Mouse (Mus musculus) skeletal muscle tissue, postnatal 0 days (tissue): ENCODE measurements around the gene Sgms2. TPM values are rescaled to one million over a fixed set of nuclear protein-coding genes. Genes with fewer than 3 reads are reported as not detected.

Experiments used
- polyA plus RNA-seq: library from polyadenylated mRNA; unstranded; fragments of >200 nt; fragmentation: Nextera tagmentation; extraction: Ambion mirVana; gene quantifications from 2 replicates; pipeline ENCODE4 v1.2.1, GENCODE M21; 2015

Gene Sgms2
- 1.4 and 4.0 TPM in 2 replicates for polyA plus RNA-seq

DNA sequence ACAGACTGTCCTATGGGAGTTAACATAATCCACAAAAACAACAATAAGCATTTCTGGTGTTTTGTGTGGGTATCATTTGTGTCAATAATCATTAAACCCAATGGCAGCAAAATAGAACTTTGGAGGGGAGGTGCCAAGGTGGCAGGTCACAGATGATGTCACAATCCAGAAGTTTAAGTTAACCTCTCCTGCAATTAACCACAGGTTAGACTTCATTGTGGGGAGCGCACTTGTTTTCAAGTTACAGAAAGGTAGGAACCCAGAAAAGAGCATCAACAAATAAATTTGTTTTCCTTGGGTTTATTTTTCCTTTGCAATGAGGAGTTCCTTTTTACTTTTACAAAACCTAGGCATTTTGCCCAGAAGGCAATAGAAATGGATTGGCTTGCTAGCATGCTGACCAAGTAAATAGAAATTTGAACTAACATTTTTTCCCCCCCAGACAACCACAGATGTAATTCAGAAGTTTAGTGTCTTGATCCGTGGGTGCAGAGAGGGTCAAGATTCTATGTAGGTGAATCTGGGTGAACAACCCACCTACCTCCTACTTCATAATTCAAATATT, at the start of gene Sgms2:
TSS of gene Sgms2 (minus strand) at position 51 of the 565 bp plus-strand sequence.

DNA sequence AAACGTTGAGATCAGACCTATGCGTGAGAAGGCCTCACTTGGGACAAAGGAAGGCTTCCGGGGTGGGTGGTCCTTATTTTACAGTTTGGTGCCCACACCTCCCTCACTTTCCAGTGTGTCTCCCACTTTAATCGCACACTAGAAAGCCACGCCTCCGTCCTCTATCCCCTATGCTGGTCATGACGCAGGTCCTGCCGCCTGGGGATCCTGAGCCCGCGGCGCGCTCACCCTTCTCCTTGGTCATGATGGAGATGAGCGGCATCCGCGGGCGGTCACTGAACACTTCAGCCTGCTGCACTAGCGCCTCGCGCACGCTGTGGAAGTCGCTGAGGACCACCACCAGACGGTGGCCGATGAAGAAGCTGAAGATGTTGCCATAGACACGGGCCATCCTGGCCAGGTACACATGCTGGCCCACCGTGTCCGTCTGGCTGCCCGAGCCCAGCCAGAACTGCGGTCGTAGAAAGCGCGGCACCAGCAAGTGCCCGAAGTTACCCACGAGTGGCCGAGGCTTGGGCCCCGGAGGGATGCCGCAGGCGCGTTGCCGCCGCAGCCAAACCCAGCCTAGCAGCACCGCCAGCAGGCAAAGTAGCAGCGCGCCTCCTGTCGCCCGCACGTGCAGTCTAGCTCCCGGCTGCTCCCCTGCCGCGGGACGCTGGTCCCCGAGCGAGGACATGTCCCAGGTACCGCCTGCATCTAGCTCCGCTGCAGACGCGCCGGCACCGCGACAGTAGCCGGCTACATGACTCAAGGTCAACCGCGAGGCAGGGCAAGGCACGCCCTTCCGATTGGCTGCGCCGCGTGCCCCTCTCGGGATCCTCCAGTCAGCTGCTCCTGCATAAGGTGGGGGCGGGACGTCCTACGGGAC, 188.5 kb downstream of the Sgms2 start, which contains the start of gene Cyp2u1:
TSS of gene Cyp2u1 (minus strand) at position 776 of the 868 bp plus-strand sequence.

DNA sequence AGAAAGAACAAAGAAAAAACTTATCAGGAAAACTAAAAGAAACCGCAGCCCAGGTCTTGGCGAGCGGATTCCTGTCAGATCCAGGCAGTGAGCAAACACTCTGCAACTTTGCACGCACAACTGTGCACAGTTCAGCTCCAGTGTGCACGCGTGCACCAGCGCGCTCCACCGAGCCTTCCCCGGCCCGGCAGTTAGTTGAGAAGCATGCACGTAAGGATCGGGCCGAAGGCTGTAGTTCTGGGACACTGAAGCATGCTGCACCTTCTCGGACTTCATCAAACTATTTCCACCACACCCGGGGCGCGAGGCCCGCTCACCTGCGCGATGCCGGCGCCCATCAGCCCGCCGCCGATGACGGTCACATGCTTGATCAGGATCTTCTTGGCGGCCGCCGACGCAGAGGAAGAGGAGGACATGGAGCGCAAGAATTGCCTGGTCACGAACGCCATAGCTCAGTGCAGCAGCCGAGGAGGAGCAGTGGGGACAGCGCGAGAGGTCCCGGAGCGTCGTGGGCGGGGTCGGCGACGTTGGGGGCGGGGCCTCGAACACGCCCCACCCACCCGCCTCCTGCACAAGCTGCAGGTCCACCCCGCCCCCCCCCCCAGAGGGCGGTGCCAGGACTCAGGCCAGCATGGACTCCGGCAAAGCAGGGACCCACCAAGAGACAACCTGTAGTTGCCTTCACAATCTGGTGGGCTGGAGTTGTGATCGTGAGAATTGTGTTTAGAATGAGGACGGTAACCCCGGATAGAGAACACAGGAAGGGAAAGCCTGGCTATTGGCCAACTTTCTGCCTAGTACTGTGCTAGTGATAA, 219.4 kb downstream of the Sgms2 start, which contains the start of gene Hadh:
TSS of gene Hadh (minus strand) at position 543 of the 815 bp plus-strand sequence.

Other genes starting within 250 kb of the Sgms2 start
- 205 and 209 TPM in 2 replicates for gene Hadh, start 219.3 kb downstream of the Sgms2 start, polyA plus RNA-seq
- 1.7 and 2.5 TPM in 2 replicates for gene Cyp2u1, start 188.2 kb downstream of the Sgms2 start, polyA plus RNA-seq
- 22.2 and 28.2 TPM in 2 replicates for gene Papss1, start 73.4 kb upstream of the Sgms2 start, polyA plus RNA-seq